Mouse (Mus musculus): ENCODE measurements around the gene Hpd. TPM values are rescaled to one million over a fixed set of nuclear protein-coding genes. Genes with fewer than 3 reads are reported as not detected.
"Not testable (repeated sequence)": the region's sequence is repeated elsewhere in the genome, so short reads cannot be mapped to it uniquely, and the experiment has no call there.

Hpd gene
- not detected in 2 replicates for polyA plus RNA-seq (2016; fragmentation: Nextera tagmentation; extraction: Ambion mirVana)

GRCm38 (mm10) chr5:123182651-123183050 is at the start of gene Hpd:
Gene Hpd, minus strand, starts transcription at chr5:123182727.
- no peak for DNase-seq (ENCODE audit: low spot score)
- Histone ChIP-seq H3K4me1 (no peaks in the 10 kb centered on the region), H3K36me3 (no peaks in the 10 kb centered on the region), H3K9me3 (replicated peaks) (peaks cover 9% of the 10 kb centered on the region; the same call in 1 of the 2 replicates), H3K4me3 (no peak within 1 kb of the TSS), H3K27ac (replicated peaks) (no peak within 1 kb of the TSS), H3K27me3 (ENCODE audit: low read depth, poor library complexity, severe bottlenecking) (no peaks in the 10 kb centered on the region)
- WGBS, result 86% methylated on average over 10 of the region's 10 CpGs

GRCm38 (mm10) chr5:123232180-123232579 is 49.7 kb upstream of the Hpd start:
- peaks cover 12% of the 10 kb centered on the region for H3K4me1 ChIP-seq
- WGBS, result 91% methylated on average over 2 of the region's 2 CpGs
- peaks cover 38% of the 10 kb centered on the region for H3K36me3 ChIP-seq
- no peak overlapping the region for H3K27ac ChIP-seq (replicated peaks)
- DNase-seq (ENCODE audit: low spot score), result no peak
- no peak overlapping the region for H3K4me3 ChIP-seq
- H3K9me3 ChIP-seq (replicated peaks), result no peaks in the 10 kb centered on the region
- no peaks in the 10 kb centered on the region for H3K27me3 ChIP-seq (ENCODE audit: low read depth, poor library complexity, severe bottlenecking)

DNA sequence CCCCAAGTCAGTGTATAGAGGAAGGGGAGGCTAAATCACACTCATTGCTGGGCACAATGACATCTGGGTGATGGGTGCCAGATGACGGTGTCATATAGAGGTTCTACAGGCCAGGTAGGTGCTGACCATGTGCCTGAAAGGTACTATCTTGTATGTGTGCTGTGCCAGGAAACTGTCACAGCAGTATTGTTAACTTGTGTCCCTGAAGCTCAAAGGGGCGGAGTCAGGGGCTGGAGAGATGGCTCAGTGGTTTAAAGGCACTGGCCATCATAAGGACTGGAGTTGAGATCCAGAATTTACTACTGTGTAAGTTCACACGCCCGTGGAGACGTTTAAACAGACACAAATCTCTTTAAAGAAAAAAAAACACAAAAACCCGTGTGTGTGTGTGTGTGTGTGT is 46.8 kb upstream of the Hpd start:
- DNase-seq (ENCODE audit: low spot score), result no peak
- Histone ChIP-seq H3K27me3 (ENCODE audit: low read depth, poor library complexity, severe bottlenecking) (no peaks in the 10 kb centered on the region), H3K9me3 (replicated peaks) (no peaks in the 10 kb centered on the region), H3K4me3 (peak overlapping the region; percentile 83), H3K4me1 (peaks cover 12% of the 10 kb centered on the region), H3K36me3 (peaks cover 11% of the 10 kb centered on the region; the same call in 1 of the 2 replicates), H3K27ac (replicated peaks) (no peak overlapping the region)
- 93% methylated on average over 6 of the region's 6 CpGs for WGBS

DNA sequence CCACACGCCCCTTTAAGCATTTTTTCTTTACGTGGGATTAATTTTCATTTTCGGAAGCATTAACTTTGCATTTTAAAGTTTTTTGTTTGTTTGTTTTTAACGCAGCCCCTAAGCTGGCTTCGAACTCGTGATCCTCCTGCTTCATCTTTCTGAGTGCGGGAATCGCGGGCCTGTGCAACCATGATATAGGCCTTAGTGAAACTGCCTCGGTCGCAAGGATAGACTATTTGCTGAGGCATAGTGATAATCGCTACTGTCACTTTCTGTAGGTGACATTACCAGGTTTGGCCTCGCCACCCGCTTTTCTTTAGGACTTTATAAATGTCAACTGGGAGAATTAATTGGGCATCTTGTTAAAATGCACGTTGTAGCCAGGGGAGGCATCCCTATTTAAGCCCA is 46.0 kb upstream of the Hpd start:
- WGBS, result 10% methylated on average over 15 of the region's 15 CpGs
- H3K4me1 ChIP-seq, result peaks cover 12% of the 10 kb centered on the region
- peak overlapping the region; percentile 88 for H3K27ac ChIP-seq (replicated peaks)
- H3K4me3 ChIP-seq, result peak overlapping the region; percentile 83
- H3K27me3 ChIP-seq (ENCODE audit: low read depth, poor library complexity, severe bottlenecking), result no peaks in the 10 kb centered on the region
- DNase-seq (ENCODE audit: low spot score), result no peak
- H3K9me3 ChIP-seq (replicated peaks), result no peaks in the 10 kb centered on the region
- H3K36me3 ChIP-seq, result peaks cover 10% of the 10 kb centered on the region; the same call in 1 of the 2 replicates

DNA sequence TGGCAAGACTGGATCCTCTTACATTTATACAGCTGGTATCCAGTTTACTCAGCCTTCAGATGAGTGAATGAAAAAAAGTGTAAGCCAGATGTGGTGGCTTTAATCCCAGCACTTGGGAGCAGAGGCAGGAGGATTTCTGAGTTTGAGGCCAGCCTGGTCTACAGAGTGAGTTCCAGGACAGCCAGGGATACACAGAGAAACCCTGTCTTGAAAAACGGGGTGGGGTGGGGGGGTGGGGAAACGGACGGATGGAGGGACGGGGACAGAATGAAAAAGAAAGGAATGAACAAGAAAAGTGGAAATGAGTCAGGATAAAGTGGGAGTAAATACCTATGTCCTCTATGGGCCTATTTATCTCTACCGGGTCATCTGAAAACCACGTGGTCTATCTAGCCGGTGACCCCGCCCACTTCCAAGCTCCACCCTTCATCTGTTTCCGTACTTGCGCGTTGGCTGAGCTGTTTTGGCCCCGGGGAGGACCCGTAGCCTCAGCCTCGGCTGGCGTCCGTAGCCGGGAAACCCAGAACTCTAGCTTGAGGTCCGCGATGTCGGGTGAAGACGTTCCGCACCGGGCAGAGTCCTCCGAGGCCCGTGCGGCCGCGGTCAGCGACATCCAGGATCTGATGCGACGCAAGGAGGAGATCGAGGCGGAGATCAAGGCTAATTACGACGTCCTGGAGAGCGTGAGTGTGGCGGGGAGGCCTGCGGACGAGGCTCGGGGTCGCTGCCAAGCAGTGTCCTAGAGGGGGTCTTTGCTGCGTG is 45.4 kb upstream of the Hpd start:
- peak overlapping the region; percentile 88 for H3K27ac ChIP-seq (replicated peaks)
- peaks cover 5% of the 10 kb centered on the region; the same call in 1 of the 2 replicates for H3K36me3 ChIP-seq
- peak overlapping the region; percentile 83 for H3K4me3 ChIP-seq
- peaks cover 12% of the 10 kb centered on the region for H3K4me1 ChIP-seq
- no peaks in the 10 kb centered on the region for H3K9me3 ChIP-seq (replicated peaks)
- DNase-seq (ENCODE audit: low spot score), result peak; percentile 93
- 2% methylated on average over 42 of the region's 42 CpGs for WGBS
- H3K27me3 ChIP-seq (ENCODE audit: low read depth, poor library complexity, severe bottlenecking), result no peaks in the 10 kb centered on the region

- H3K9me3 ChIP-seq (replicated peaks), result no peaks in the 10 kb centered on the region
- H3K4me1 ChIP-seq, result peaks cover 12% of the 10 kb centered on the region
- 87% methylated on average over 7 of the region's 7 CpGs for WGBS
- H3K36me3 ChIP-seq, result peaks cover 5% of the 10 kb centered on the region; the same call in 1 of the 2 replicates
- no peak for DNase-seq (ENCODE audit: low spot score)
- no peak overlapping the region for H3K4me3 ChIP-seq
- H3K27ac ChIP-seq (replicated peaks), result no peak overlapping the region
- H3K27me3 ChIP-seq (ENCODE audit: low read depth, poor library complexity, severe bottlenecking), result no peaks in the 10 kb centered on the region
Observed at GRCm38 (mm10) chr5:123226851-123227250, 44.3 kb upstream of the Hpd start.

GRCm38 (mm10) chr5:123223861-123224260 is 41.3 kb upstream of the Hpd start:
- 58% methylated on average over 6 of the region's 6 CpGs for WGBS
- not testable (repeated sequence) for H3K4me1 ChIP-seq; H3K27me3 ChIP-seq (ENCODE audit: low read depth, poor library complexity, severe bottlenecking)

GRCm38 (mm10) chr5:123223051-123223410 is 40.5 kb upstream of the Hpd start:
- DNase-seq (ENCODE audit: low spot score), result no peak
- no peaks in the 10 kb centered on the region for H3K4me1 ChIP-seq
- peaks cover 9% of the 10 kb centered on the region; the same call in 1 of the 2 replicates for H3K9me3 ChIP-seq (replicated peaks)
- H3K27me3 ChIP-seq (ENCODE audit: low read depth, poor library complexity, severe bottlenecking), result no peaks in the 10 kb centered on the region
- no peak overlapping the region for H3K27ac ChIP-seq (replicated peaks)
- H3K36me3 ChIP-seq, result no peaks in the 10 kb centered on the region
- no peak overlapping the region for H3K4me3 ChIP-seq
- 86% methylated on average over 4 of the region's 4 CpGs for WGBS

More at GRCm38 (mm10) chr5:123223861-123224260, 41.3 kb upstream of the Hpd start:
- H3K36me3 ChIP-seq; H3K9me3 ChIP-seq (replicated peaks); H3K4me3 ChIP-seq; H3K27ac ChIP-seq (replicated peaks); DNase-seq (ENCODE audit: low spot score): not testable (repeated sequence)

- not testable (repeated sequence) for H3K36me3 ChIP-seq; H3K9me3 ChIP-seq (replicated peaks); DNase-seq (ENCODE audit: low spot score); H3K4me1 ChIP-seq; H3K27ac ChIP-seq (replicated peaks); H3K27me3 ChIP-seq (ENCODE audit: low read depth, poor library complexity, severe bottlenecking); H3K4me3 ChIP-seq
- 83% methylated on average over 4 of the region's 5 CpGs for WGBS
Observed at GRCm38 (mm10) chr5:123222346-123223050, 40.0 kb upstream of the Hpd start.

DNA sequence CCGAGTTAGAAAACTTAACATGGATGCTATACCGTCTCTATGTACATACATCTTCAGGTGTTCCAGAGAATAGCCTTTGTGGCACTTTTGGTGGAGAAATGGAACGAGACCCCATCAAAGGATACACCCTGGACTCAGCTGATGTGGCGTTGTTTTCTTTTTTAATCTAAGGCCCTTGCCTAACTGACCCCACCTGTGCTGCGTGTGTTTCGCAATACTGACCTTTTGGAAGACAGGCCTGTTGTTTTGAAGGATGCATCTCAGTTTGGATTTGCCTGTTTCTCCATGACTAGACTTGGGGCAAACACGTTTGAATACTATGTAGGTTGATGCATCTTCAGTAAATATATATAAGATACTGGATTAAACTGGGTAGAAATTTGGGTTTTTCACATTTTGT is 21.1 kb upstream of the Hpd start:
- not testable (repeated sequence) for DNase-seq (ENCODE audit: low spot score); H3K27me3 ChIP-seq (ENCODE audit: low read depth, poor library complexity, severe bottlenecking); H3K27ac ChIP-seq (replicated peaks); H3K36me3 ChIP-seq; H3K4me3 ChIP-seq; H3K9me3 ChIP-seq (replicated peaks); H3K4me1 ChIP-seq
- WGBS, result 90% methylated on average over 7 of the region's 7 CpGs

- H3K27me3 ChIP-seq (ENCODE audit: low read depth, poor library complexity, severe bottlenecking); H3K27ac ChIP-seq (replicated peaks); H3K4me3 ChIP-seq; H3K9me3 ChIP-seq (replicated peaks); H3K4me1 ChIP-seq; H3K36me3 ChIP-seq; DNase-seq (ENCODE audit: low spot score): not testable (repeated sequence)
- 42% methylated on average over 4 of the region's 4 CpGs for WGBS
Observed at GRCm38 (mm10) chr5:123202771-123203170, 20.2 kb upstream of the Hpd start.

- no peaks in the 10 kb centered on the region for H3K4me1 ChIP-seq
- no peak for DNase-seq (ENCODE audit: low spot score)
- 86% methylated on average over 5 of the region's 5 CpGs for WGBS
- no peaks in the 10 kb centered on the region for H3K27me3 ChIP-seq (ENCODE audit: low read depth, poor library complexity, severe bottlenecking)
- H3K27ac ChIP-seq (replicated peaks), result no peak overlapping the region
- H3K9me3 ChIP-seq (replicated peaks), result 0 out of 2 replicates have a peak, but pooled peaks cover 2% of the 10 kb centered on the region
- no peak overlapping the region for H3K4me3 ChIP-seq
- no peaks in the 10 kb centered on the region for H3K36me3 ChIP-seq
Observed at GRCm38 (mm10) chr5:123201987-123202386, 19.5 kb upstream of the Hpd start.

DNA sequence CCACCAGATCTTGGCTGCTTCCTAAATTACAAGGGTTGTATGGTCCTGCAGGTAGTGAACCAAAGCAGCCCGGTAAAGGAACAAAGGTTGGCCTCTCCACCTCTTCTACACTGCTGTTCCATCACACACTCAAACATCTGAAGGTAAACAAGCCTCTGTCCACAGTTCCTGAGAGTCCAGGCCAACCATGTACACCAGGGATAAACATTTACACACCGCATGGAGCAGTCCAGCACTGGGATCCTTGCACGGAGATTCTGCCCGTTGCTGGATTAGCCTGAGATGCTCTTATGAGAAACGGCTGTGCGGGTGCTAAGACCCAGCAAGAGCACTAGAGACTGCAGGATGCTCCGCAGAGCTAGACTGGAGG is 19.0 kb upstream of the Hpd start:
- Histone ChIP-seq H3K4me1 (no peaks in the 10 kb centered on the region), H3K36me3 (no peaks in the 10 kb centered on the region), H3K27me3 (ENCODE audit: low read depth, poor library complexity, severe bottlenecking) (no peaks in the 10 kb centered on the region), H3K4me3 (no peak overlapping the region), H3K27ac (replicated peaks) (no peak overlapping the region), H3K9me3 (replicated peaks) (0 out of 2 replicates have a peak, but pooled peaks cover 2% of the 10 kb centered on the region)
- WGBS, result 86% methylated on average over 7 of the region's 7 CpGs
- DNase-seq (ENCODE audit: low spot score), result no peak
